Mouse (Mus musculus): Measurements from ENCODE around the gene Tpbgl.

Gene Tpbgl

DNA sequence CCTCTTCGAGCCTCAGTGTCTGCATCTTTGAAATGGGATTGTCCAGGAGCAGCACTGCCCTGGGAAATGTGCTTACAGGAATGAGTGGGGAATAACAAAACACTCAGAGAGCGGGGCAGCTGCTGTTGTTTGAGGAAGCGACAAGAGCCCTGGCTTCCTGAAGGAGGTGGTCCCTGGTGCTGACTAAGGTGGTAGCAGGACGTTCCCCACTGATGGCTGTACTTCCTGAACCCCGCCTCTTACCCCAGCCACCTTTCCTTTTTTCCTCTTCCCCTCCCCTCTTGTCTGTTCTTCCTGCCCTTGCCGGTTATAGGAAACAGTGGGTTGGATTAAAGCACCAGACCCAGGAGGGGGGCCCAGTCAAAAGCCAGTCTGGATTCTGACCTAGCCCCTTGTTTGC, 46.7 kb downstream of the Tpbgl start:
- DNase-seq (ENCODE audit: low spot score): no peak

DNA sequence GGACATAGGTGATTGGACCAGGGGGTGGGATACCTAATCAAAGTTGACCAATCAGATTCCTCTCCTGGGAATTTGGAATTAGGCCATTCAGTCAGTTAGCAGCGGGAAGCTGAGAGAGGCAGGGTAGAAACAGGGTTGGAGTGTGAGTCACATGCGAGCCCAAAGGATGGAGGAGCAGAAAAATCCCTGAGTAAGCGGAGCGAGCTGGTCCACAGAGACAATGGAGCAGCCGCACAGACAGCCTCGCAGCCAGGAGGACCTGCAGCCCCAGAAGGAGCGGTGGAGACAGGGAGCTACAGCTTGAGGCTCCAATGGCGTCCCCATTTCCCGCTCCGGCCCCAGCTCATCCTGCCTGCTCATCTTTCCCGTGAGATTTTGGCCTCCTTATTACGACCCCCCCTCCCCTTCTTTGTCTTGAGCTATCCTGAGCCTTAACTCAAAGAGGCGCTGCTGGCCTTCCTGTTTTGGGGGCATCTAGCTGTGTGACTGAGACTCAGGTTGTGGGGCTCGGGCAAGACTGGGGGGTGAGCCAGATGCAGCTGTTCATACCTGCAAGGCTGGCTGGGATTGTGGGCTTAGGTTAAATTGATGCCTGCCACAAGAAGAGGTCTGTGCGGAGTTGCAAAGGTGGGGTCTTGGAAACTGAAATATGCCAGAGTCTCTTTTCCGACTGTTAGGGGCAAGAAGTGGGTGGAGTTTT, 47.3 kb downstream of the Tpbgl start:
- DNase-seq (ENCODE audit: low spot score): no peak

DNA sequence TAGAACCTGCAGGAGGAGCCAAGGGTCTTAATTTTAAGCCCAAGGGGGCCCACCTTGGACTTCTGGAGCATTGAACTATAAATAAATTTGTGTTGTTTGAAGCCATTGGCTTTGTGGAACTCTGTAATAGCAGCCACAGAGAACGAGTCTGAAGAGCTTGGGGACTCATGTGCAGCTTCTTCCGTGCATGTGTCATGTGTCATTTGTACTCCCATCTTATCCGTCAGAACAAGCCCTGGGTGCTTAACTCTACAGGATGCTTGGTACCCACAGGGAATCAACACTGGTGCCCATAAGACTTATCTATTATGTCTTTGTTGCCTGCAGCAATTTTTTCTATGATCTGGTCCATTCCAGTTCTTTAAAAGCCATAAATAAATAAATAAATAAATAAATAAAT, 48.7 kb downstream of the Tpbgl start:
- no peak for DNase-seq (ENCODE audit: low spot score)

Data from T-cell, adult 2 months (primary cell).